Mouse (Mus musculus) adipocyte (in vitro differentiated cells): ENCODE measurements around the gene Iqck.

Source experiments
- DNase-seq: peaks from one replicate; pipeline ENCODE4 v3.0.0-alpha.2; 2016; ENCODE audit warnings: low spot score

The Iqck gene

DNA sequence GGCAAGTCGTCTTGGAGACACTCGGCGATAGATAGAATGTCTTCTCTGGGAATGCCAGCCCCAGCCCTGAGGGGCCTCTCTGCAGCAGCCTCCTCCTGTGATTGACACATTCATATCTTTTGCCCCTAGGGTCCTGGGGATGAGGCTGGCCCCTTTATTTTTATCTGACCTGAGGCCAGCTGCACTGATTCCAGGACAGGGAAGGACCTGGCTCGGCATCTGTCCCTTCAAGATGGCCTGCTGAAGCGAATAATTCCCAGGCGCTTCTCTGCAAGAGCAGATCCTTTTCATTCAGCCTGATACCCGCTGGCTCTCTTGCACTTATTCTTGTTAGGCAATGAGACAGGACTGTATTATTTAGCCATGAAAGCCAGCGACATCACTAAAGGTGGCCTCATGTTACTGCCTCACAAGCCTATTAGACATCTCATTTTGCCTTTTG, 56.5 kb downstream of the Iqck start:
- DNase-seq, result no peak

DNA sequence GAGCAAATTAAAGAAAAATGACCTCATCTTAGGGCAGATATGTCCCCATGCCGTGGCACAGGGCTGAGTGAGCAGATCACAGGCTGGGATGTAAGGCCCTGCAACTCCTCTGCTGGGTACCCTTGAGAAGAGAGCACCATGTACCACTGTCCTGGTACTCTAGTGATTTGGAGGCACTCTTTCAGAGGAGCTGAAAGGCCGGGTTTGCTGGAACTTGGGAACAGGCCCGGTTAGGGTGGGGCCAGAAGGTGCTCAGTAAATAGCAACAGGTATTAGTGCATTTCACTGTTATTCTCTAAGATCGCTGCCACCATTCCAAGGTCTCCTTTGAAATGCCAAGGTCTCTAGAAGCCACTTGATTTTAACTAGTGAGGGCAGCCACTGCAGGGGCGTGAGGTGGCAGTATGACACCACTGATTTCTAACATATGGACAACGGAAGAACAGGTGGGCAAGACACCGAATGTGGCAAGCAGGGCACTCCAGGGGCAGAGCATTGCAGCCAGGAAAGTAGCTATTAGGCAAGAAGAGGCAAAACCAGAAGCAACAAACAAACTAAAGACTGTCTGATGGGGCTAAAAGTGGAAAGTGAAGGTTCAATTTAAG, 59.1 kb downstream of the Iqck start:
- no peak for DNase-seq

DNA sequence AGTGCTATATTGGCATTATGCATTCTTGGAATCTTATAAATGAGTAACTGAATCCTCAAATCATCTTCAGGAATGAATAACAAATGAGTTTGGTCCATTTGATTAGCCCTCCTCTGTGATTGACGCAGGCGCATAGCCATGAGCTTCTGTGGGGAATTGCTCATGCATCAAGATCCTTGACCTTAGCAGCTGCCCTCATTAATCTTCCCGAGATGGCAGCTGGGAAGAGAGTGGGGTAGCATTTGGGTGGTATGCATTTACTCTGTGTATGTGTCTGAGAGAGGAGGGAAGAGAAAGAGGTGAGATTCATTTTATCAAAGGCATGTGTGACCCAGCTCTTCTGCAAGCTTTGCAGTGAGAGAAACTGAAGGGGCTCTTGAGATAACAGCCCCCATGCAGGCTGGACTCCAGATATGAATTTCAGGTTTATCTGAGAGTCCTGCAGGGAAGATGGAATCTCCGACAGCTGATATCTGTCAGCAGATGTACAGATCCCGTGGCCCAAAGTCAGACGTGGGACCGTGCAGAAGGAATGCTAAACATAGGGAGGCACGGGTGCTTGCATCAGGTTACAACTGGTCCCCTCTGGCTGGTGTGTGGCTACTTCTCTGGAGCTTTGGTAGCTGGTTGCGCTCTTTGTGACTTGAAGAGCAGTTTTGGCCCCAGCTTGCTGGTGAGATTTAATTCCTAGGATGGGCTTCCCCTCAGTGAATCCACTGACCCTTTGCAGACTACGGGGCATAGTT, 63.9 kb downstream of the Iqck start:
- no peak for DNase-seq

DNA sequence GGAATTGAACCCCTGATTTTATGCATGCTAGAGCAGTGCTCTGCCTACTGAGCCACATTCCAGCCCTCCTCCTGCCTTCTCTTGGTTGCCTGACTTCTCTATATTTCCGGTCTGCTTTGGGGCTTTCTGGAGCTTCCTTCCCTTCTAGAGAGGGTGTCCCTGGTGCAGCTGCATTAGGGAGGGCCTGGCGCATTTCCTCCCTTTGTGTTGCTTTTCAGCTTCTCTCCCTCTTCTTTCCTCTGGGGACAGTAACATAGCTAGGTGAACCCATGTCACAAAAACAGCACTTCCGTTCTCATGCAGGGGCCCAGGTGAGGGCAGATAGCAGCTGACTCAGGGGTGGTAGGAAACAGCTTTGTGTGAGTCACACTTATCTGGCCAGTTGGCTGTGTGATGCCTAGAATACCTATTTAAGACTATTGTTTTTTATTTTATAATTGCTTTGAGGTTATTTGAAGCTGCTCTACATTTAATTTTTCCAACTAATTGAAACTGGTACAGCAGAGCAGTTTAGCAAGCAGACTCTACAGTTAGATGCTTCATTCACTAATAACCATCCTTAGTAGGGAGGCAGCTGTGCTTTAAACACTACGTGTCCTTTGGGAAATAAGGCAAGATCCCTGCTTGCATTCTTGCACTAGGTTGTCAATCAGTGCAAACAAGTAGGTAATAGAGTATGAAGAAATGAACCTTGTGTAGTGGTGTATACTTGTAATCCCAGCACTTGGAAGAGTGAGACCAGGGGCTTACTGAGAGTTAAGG, 67.1 kb downstream of the Iqck start:
- no peak for DNase-seq

DNA sequence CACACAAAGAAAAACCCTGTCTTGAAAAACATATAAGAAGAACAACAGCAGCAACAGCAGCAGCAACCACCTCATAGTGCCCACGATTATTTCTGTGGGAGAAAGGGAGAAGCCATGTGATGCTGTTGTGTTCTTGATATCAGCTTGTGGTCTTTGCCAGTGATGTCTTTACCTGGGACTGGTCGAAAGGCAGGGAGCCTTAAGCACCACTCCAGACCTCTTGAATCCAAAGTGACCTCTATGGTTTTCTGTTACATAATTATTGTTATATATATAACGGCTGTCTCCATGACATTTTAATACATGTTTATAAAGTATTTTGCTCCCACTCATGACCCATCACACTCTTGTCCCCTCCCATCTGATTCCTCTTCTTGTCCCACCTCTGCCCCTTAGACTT, 70.0 kb downstream of the Iqck start:
- DNase-seq, result no peak

DNA sequence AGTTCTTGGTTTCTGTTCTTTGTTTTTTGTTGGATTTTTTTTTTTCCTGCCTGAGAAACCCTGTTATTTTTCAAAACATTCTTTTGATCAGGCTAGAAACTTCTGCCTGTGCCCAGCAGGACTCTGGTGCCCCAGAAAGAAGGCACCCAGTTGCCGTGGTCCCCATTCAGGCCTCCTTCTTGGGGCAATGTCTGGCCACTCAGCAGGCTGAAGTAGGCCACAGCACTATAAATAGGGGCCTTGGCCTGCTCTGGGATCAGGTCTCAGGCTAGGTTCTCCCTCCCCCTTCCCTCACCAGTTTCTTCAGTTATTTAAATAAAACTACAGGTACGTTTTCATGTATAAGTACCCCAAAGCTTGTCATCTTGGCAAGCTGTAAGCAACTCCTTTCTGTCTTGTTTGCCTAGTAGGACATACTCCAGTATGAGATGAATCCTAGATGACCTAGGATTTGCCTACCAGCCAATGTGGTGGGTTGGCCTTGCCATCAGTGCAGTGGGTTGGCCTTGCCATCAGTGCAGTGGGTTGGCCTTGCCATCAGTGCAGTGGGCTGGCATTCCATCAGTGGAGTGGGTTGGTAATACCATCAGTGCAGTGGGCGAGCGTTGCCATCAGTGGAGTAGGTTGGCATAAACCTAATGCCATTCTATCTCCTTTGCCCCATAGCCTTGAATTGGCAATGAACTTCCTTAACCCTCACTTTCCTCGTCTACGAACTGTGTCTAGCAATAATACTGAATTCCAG, 71.1 kb downstream of the Iqck start:
- DNase-seq, result no peak

DNA sequence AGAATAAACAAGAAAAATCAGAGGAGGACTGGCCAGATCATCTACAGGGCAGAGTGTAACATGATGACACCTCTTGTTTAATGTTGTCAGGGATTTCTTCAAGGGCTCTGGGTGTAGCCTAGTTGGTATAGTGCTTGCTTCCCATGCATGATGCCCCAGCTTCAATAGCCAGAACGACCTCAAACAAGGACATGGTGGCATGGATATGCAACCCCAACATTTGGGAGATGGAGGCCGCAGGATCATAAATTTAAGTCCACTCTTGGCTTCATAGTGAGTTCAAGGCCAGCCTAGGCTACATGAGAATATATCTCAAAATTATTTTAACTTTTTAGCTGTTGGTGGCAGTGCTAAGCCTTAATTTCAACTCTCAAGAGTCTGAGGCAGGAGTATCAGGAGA, 71.7 kb downstream of the Iqck start:
- no peak for DNase-seq

DNA sequence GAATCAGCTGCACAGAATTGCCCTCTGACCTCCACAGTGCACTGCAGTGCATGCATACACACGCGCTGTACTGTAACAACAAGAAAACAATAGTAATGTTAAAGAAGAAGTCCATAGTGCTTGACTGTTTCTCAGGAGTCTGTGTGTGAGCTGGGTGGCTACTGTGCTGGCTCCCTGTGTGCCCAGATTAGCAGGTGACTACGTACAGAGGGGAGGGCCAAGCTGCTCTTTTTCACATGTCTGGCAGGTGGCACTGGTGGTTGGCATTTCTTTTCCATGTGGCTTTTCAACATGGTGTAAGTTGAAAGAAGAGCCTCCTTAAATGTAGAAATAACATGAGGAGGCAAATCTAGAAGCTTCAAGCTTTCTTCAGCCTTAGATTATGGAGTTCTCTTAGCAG, 72.8 kb downstream of the Iqck start:
- no peak for DNase-seq

DNA sequence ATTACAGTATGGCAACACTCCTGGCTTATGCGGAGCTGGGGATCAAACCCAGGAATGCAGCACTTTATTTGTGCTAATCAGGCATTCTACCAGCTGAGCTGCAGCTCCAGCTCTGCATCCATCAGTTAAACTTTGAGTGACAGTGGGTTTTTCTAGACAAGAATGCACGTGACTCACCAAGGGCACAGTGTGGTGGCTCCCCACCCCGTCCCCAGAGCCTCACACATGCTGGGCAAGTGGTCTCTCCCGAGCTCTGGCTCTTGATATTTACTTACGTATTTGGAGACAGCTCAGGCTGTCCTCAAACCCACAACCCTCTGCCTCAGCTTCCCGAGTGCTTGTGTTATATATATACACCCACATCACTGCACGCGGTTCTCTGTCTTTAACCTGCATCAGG, 73.4 kb downstream of the Iqck start:
- no peak for DNase-seq

DNA sequence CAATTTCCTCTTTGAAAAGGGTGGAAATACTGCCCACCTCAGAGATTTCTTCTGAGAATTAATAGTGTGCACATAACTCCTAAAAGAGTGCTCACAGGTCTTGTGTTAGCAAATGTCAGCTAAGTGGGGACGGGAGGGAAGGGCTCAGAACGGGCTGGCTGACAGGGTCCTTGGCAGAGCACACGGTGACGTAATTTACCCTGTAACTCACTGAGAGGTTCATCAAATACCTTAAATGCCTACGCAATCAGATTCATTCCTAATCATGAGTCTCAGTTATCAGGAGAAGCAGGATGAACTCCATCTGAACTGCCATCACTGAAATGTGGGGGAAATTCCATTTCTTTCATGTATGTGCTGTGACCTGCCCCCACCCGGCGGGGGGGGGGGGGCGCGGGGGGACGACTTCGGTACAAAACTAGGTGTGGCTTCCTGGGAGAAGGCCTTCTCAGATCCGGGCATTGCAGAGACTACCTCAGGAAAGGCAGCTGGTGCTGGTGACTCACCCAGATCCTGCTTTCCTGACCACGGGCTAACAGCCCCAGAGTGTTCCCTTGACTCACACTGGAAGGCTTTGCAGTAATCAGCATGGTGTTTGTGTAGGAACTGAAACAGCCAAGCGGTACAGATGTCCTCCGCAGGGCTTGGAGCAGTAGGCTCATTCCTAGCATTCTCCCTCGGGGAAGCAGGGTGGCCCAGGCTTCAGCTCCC, 74.2 kb downstream of the Iqck start:
- DNase-seq, result peak; percentile 68

DNA sequence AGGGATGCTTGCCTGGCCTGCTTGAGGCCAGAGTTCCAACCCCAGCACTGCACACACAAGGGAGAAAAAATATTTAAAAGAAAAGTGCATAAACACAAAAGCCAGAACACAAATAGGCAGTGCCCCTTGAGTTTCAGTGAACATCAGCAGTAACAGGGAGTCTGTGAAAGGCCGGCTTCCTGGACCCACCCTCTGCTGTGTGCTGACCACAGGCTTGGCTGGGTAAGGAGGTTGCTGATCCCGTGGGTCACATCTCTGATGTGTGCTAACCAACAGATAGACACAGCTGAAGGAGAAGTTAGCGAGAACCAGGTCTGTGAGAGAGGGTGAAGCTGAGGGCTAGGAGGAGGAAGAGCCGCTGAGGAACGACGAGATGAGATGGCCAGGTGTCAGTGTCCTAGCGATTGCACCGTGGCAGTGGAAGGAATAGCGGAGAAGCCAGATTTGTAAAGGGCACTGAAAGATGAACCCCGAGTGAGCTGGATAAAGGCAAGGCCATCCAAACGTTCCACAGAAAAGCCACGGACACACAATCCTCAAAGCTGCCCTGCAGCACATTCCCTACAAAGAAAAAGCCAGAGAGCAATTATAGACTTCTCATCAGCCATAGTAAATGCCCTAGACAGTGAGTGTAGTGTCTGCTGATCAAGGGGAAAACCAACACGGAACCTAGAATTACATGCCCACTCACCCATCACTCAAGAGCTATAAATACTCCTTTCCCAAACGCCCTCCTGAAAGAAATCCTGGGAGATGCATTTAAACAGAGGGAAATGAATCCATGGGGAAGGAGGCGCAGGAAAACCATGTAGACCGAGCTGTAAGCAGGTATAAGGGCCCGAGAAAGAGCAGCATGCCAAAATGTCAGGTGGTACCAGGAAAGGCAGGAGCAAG, 76.2 kb downstream of the Iqck start:
- DNase-seq, result no peak

DNA sequence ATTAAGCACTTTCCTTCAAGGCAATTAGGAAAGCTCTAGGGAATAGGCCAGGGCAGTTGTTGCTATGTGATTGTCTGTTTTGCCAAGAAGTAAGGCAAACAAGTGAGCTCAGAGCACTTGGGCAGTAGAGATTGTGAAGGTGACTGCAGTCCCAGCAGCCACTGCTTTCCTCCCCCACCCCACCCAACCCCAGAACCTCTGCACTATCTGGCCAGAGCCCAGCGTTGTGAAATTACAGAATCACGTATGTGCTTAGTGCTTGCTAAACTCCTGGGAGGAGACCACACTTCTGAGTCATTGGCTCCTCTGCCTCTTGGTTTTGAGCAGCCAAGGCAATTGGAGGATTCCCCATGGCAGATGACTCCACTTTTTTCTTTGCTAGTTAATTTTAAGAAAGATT, 79.8 kb downstream of the Iqck start:
- peak; percentile 97 for DNase-seq

DNA sequence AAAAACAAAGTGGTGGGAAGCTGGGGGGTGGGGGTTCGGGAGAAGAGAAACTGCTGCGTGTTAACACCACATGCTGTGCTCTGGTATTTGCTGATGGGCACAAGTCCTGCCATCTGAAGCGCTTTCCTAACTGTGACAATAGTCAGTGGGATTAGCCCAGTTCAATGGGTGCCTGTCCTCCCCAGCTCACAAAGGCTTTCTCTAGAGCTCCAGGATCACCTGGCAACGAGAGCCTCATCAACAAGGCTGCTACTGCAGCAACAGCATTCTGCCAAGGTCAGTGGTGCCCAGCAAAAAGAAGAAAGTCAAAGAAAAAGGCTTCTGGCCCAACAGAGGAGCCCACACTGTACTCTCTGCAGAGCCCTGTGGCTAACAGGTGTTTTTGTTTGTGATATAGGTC, 81.3 kb downstream of the Iqck start:
- DNase-seq, result no peak

DNA sequence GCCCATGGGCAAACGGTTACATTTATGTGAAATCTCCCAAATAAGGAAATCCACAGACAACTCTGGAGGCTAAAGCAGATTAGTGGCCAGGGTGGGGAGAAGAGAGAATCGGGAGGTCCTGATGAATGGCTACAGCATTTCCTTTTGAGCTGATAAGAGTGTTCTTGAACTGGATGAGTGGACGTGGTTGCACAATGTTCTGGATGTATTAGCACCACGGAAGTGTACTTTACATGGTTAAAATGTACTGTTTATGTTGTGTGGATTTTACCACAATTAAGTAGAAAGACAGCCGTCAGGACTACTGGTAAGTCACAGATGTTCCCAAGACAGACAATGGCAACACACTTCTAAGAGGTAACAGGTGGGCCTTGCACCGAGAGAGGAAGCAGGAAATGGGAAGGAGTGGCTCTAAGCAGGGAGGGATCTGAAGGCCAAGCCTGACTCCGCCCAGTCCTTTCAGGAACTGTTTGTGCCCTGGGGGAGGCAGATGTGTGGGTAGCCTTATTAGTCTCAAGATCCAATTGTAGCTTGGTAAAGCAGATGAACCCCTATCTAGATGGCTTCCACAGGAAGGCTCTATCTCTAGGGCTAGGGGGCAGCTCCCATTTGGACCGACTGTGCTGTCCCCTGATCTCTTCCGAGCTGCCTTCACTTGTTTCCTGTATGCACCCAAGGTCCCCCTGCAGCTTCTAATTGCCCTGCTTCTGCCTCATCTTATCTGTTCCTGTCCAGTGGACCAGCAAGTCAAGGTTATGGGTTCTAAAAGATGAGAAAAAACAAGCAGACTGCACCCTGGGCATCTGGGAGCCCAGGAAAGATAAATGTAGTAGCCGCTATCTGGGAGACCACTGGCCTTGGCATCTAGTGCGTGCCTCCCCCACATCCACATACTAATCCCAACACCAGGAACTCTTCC, 82.2 kb downstream of the Iqck start:
- no peak for DNase-seq

DNA sequence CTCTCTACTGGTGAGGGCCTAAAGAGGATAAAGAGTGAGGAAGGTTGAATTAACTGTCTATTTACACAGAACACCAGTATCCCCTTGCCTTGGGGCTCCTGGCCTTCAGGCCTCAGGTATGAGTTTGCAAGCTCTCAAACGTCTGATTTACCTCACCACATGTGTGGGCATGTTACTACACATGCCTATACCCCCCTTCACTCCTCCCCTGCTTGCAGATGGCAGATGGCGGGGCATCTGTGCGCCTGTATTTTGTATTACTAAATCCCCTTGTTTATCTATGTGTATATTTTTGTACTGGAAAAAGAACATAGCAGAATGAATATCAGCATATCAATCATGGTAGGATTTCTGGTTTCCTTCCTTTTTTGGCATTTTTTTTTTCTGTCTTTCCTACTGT, 86.7 kb downstream of the Iqck start:
- no peak for DNase-seq

DNA sequence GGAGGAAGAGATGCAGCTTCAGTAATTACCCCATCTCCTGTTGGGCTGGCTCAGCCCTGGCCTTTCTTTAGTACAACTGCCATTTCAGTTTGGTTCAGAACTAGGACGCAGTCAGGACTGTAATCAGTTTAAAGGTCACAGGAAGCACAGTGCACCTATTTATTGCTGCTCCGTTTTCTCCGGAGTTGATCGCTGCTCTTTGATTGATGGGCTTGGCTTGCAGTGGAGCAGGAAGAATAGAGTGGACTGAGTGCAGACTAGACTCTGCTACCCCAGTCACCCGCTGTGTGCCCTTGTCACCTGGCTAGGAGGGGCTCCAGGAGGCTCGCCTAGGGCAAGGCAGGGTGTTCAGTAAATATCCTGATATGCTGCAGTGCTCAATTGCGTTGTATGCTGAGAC, 87.6 kb downstream of the Iqck start:
- DNase-seq, result no peak

DNA sequence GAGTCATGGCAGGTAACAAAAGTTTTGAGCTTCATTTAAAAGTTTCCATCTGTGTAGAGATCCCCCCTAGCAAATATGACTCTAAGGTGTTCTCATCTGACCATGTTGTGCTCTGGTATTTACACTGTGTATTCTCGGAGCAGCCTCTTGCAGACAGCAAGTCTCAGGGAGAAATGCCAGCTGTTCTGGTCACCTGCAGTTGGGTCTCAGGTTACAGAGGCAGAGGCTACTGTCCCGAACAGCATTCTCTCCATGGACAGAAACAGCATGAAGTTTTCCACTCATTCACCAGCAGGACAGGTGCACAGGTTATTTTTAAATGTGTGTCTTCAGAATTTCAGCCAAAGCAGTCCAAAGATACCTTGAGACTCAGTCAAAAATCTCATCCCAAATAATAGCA, 89.3 kb downstream of the Iqck start:
- no peak for DNase-seq

DNA sequence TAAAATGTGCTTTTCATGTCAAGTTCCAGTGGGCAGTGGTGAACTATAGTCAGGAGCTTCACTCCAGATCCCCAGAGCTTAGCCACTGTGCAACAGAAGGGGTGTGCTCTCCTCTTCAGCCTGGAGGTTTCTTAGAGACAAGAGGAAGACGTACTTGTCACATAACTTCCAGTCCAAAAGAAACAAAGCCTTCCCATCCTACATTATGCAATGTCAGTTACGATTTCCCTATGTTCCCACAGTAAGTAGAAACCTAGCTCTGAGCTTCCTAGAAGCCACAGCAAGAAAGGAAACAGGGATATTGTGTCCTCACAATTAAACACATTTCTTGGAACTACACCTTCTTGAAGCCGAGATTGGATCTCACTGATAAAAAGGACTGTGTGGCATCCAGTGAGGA, 91.7 kb downstream of the Iqck start:
- peak; percentile 65 for DNase-seq

DNA sequence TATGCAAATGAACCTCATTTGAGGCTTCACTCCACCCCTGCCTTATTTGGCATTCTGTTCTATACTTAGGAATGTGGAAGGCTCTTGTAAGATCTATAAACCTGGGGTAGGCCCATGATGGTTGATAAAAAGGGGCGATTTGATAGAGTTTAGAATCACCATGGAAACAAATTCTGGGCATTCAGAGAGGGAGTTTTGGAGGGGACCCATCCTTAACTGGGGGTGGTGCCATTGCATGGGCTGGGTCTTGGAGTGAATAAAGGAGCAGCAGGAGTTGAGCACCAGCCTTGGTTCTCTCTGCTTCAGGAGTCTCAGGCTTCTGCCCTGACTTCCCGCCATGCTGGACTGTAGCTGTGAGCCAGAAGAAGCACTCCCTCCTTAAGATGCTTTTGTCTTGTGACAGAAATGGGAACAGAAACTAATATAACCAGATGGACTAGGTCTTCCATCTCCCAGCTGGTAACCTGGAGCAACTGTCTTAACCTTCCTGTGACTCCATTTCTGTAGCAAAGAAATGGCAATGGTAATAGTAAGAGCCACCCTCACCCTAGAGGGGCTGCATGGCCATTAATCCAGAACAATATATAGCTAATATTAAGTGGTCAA, 93.2 kb downstream of the Iqck start:
- no peak for DNase-seq
